Mouse (Mus musculus): Measurements from ENCODE around the gene Hormad1. TPM values are rescaled to one million over a fixed set of nuclear protein-coding genes. Genes with fewer than 3 reads are reported as not detected.

The Hormad1 gene
- polyA plus RNA-seq, 1 experiment from 2014 or later, result not detected

GRCm38 (mm10) chr3:95542171-95542570 is 17.3 kb upstream of the Hormad1 start:
- no peak overlapping the region for H3K4me2 ChIP-seq (ENCODE audit: low read depth, low read length)
- H3K9ac ChIP-seq (replicated peaks), result no peak overlapping the region
- no peaks in the 10 kb centered on the region for H3K4me1 ChIP-seq (ENCODE audit: insufficient read depth)
- no peak overlapping the region for H3K4me3 ChIP-seq (ENCODE audit: low read depth, low read length)
- H3K27me3 ChIP-seq (ENCODE audit: insufficient read depth, low read length), result no peaks in the 10 kb centered on the region
- no peaks in the 10 kb centered on the region for H3K9me3 ChIP-seq (ENCODE audit: low read length)
- ATAC-seq, result no peak
- H3K27ac ChIP-seq (ENCODE audit: low read depth), result no peak overlapping the region
- H3K36me3 ChIP-seq (replicated peaks; ENCODE audit: insufficient read depth, low read length), result no peaks in the 10 kb centered on the region
- no peak for DNase-seq
- TF ChIP-seq EP300 (IDR thresholded peaks at IDR 0.05; ENCODE audit: low read depth), result no peak
- no peak for TF ChIP-seq CTCF (IDR thresholded peaks at IDR 0.05; ENCODE audit: low read depth)

- TF ChIP-seq CTCF (IDR thresholded peaks at IDR 0.05; ENCODE audit: low read depth) (no peak), EP300 (IDR thresholded peaks at IDR 0.05; ENCODE audit: low read depth) (no peak)
- DNase-seq (no peak), ATAC-seq (no peak)
- Histone ChIP-seq H3K4me3 (ENCODE audit: low read depth, low read length) (no peak overlapping the region), H3K36me3 (replicated peaks; ENCODE audit: insufficient read depth, low read length) (no peaks in the 10 kb centered on the region), H3K9me3 (ENCODE audit: low read length) (no peaks in the 10 kb centered on the region), H3K4me1 (ENCODE audit: insufficient read depth) (no peaks in the 10 kb centered on the region), H3K27ac (ENCODE audit: low read depth) (no peak overlapping the region), H3K4me2 (ENCODE audit: low read depth, low read length) (no peak overlapping the region), H3K27me3 (ENCODE audit: insufficient read depth, low read length) (no peaks in the 10 kb centered on the region), H3K9ac (replicated peaks) (no peak overlapping the region)
- 69% methylated on average over 7 of the region's 7 CpGs for WGBS (ENCODE audit: insufficient replicate concordance)
These were observed 16.5 kb upstream of the Hormad1 start for GRCm38 (mm10) chr3:95542981-95543380.

GRCm38 (mm10) chr3:95550176-95550575 is 9.3 kb upstream of the Hormad1 start:
- ATAC-seq, result no peak

GRCm38 (mm10) chr3:95553986-95554385 is 5.5 kb upstream of the Hormad1 start:
- TF ChIP-seq EP300 (IDR thresholded peaks at IDR 0.05; ENCODE audit: low read depth), result no peak
- TF ChIP-seq CTCF (IDR thresholded peaks at IDR 0.05; ENCODE audit: low read depth), result no peak
- 37% methylated on average over 3 of the region's 3 CpGs for WGBS (ENCODE audit: insufficient replicate concordance)
- DNase-seq, result no peak

More at GRCm38 (mm10) chr3:95550176-95550575, 9.3 kb upstream of the Hormad1 start:
- 79% methylated on average over 1 of the region's 1 CpGs for WGBS (ENCODE audit: insufficient replicate concordance)
- DNase-seq, result no peak
- Histone ChIP-seq H3K4me1 (ENCODE audit: insufficient read depth) (peaks cover 3% of the 10 kb centered on the region; the same call in 1 of the 2 replicates), H3K9me3 (ENCODE audit: low read length) (no peaks in the 10 kb centered on the region), H3K4me3 (ENCODE audit: low read depth, low read length) (no peak overlapping the region), H3K9ac (replicated peaks) (no peak overlapping the region), H3K27me3 (ENCODE audit: insufficient read depth, low read length) (no peaks in the 10 kb centered on the region), H3K4me2 (ENCODE audit: low read depth, low read length) (no peak overlapping the region), H3K36me3 (replicated peaks; ENCODE audit: insufficient read depth, low read length) (no peaks in the 10 kb centered on the region), H3K27ac (ENCODE audit: low read depth) (no peak overlapping the region)
- TF ChIP-seq EP300 (IDR thresholded peaks at IDR 0.05; ENCODE audit: low read depth) (no peak), CTCF (IDR thresholded peaks at IDR 0.05; ENCODE audit: low read depth) (no peak)

GRCm38 (mm10) chr3:95560738-95561137 is 1.3 kb downstream of the Hormad1 start:
- no peak overlapping the region for H3K9ac ChIP-seq (replicated peaks)
- ATAC-seq (no peak), DNase-seq (no peak)
- no peaks in the 10 kb centered on the region for H3K4me1 ChIP-seq (ENCODE audit: insufficient read depth)
- no peaks in the 10 kb centered on the region for H3K36me3 ChIP-seq (replicated peaks; ENCODE audit: insufficient read depth, low read length)
- no peak overlapping the region for H3K27ac ChIP-seq (ENCODE audit: low read depth)
- no peak overlapping the region for H3K4me2 ChIP-seq (ENCODE audit: low read depth, low read length)
- H3K9me3 ChIP-seq (ENCODE audit: low read length), result no peaks in the 10 kb centered on the region
- 90% methylated on average over 3 of the region's 3 CpGs for WGBS (ENCODE audit: insufficient replicate concordance)
- no peak for TF ChIP-seq EP300 (IDR thresholded peaks at IDR 0.05; ENCODE audit: low read depth)
- no peak for TF ChIP-seq CTCF (IDR thresholded peaks at IDR 0.05; ENCODE audit: low read depth)
- no peak overlapping the region for H3K4me3 ChIP-seq (ENCODE audit: low read depth, low read length)
- H3K27me3 ChIP-seq (ENCODE audit: insufficient read depth, low read length), result no peaks in the 10 kb centered on the region

More at GRCm38 (mm10) chr3:95553986-95554385, 5.5 kb upstream of the Hormad1 start:
- Histone ChIP-seq H3K27me3 (ENCODE audit: insufficient read depth, low read length) (no peaks in the 10 kb centered on the region), H3K9ac (replicated peaks) (no peak overlapping the region), H3K27ac (ENCODE audit: low read depth) (no peak overlapping the region), H3K4me1 (ENCODE audit: insufficient read depth) (peaks cover 3% of the 10 kb centered on the region; the same call in 1 of the 2 replicates), H3K9me3 (ENCODE audit: low read length) (no peaks in the 10 kb centered on the region), H3K4me3 (ENCODE audit: low read depth, low read length) (no peak overlapping the region), H3K36me3 (replicated peaks; ENCODE audit: insufficient read depth, low read length) (no peaks in the 10 kb centered on the region), H3K4me2 (ENCODE audit: low read depth, low read length) (no peak overlapping the region)
- no peak for ATAC-seq

GRCm38 (mm10) chr3:95561826-95562225 is 2.3 kb downstream of the Hormad1 start:
- ATAC-seq, result no peak
- TF ChIP-seq EP300 (IDR thresholded peaks at IDR 0.05; ENCODE audit: low read depth) (no peak), CTCF (IDR thresholded peaks at IDR 0.05; ENCODE audit: low read depth) (no peak)
- H3K4me2 ChIP-seq (ENCODE audit: low read depth, low read length), result no peak overlapping the region
- DNase-seq, result no peak
- H3K4me3 ChIP-seq (ENCODE audit: low read depth, low read length), result no peak overlapping the region
- H3K4me1 ChIP-seq (ENCODE audit: insufficient read depth), result no peaks in the 10 kb centered on the region
- H3K9ac ChIP-seq (replicated peaks), result no peak overlapping the region
- H3K27me3 ChIP-seq (ENCODE audit: insufficient read depth, low read length), result no peaks in the 10 kb centered on the region
- WGBS (ENCODE audit: insufficient replicate concordance), result 76% methylated on average over 2 of the region's 2 CpGs
- no peaks in the 10 kb centered on the region for H3K36me3 ChIP-seq (replicated peaks; ENCODE audit: insufficient read depth, low read length)
- H3K9me3 ChIP-seq (ENCODE audit: low read length), result no peaks in the 10 kb centered on the region
- no peak overlapping the region for H3K27ac ChIP-seq (ENCODE audit: low read depth)

GRCm38 (mm10) chr3:95569585-95569984 is 10.1 kb downstream of the Hormad1 start:
- no peak overlapping the region for H3K4me3 ChIP-seq (ENCODE audit: low read depth, low read length)
- no peaks in the 10 kb centered on the region for H3K9me3 ChIP-seq (ENCODE audit: low read length)
- H3K4me1 ChIP-seq (ENCODE audit: insufficient read depth), result no peaks in the 10 kb centered on the region
- ATAC-seq (no peak), DNase-seq (no peak)
- TF ChIP-seq EP300 (IDR thresholded peaks at IDR 0.05; ENCODE audit: low read depth), result no peak
- TF ChIP-seq CTCF (IDR thresholded peaks at IDR 0.05; ENCODE audit: low read depth), result no peak
- H3K27me3 ChIP-seq (ENCODE audit: insufficient read depth, low read length), result no peaks in the 10 kb centered on the region
- H3K9ac ChIP-seq (replicated peaks), result no peak overlapping the region
- no peaks in the 10 kb centered on the region for H3K36me3 ChIP-seq (replicated peaks; ENCODE audit: insufficient read depth, low read length)
- no peak overlapping the region for H3K4me2 ChIP-seq (ENCODE audit: low read depth, low read length)
- H3K27ac ChIP-seq (ENCODE audit: low read depth), result no peak overlapping the region
- 91% methylated on average over 3 of the region's 3 CpGs for WGBS (ENCODE audit: insufficient replicate concordance)

Measured in liver, postnatal 0 days (tissue).